Mouse (Mus musculus): ENCODE data around the gene Commd4.

Commd4 gene

GRCm38 (mm10) chr9:57141417-57142353 lies 16.4 kb downstream of the Commd4 start:
- DNase-seq: no peak

GRCm38 (mm10) chr9:57139571-57139970 lies 18.6 kb downstream of the Commd4 start:
- DNase-seq: no peak

GRCm38 (mm10) chr9:57139110-57139509 lies 19.0 kb downstream of the Commd4 start:
- DNase-seq: no peak

- no peak for DNase-seq
Observed at GRCm38 (mm10) chr9:57138507-57138906, 19.6 kb downstream of the Commd4 start.

GRCm38 (mm10) chr9:57137777-57138176 lies 20.4 kb downstream of the Commd4 start:
- no peak for DNase-seq

- DNase-seq: no peak
Observed at GRCm38 (mm10) chr9:57137246-57137645, 20.9 kb downstream of the Commd4 start.

- peak; percentile 97 for DNase-seq
Observed at GRCm38 (mm10) chr9:57130577-57131433, 27.3 kb downstream of the Commd4 start, which contains the start of gene Man2c1. Gene Man2c1 (plus strand): TSS chr9:57130690.

GRCm38 (mm10) chr9:57129641-57130040 lies 28.5 kb downstream of the Commd4 start:
- DNase-seq: no peak

- DNase-seq: no peak
Observed at GRCm38 (mm10) chr9:57117261-57117755, 40.8 kb downstream of the Commd4 start.

All from right cerebral cortex, postnatal 14 days (tissue).